Mouse (Mus musculus) heart, adult 9 months (tissue): Measurements from ENCODE around the gene Evi5l.

Experiments used
- DNase-seq, 2 experiments: peaks; one replicate each; pipeline ENCODE4 v3.0.0; 2022; ENCODE audit warnings: low spot score in 2 of 2

The Evi5l gene

DNA sequence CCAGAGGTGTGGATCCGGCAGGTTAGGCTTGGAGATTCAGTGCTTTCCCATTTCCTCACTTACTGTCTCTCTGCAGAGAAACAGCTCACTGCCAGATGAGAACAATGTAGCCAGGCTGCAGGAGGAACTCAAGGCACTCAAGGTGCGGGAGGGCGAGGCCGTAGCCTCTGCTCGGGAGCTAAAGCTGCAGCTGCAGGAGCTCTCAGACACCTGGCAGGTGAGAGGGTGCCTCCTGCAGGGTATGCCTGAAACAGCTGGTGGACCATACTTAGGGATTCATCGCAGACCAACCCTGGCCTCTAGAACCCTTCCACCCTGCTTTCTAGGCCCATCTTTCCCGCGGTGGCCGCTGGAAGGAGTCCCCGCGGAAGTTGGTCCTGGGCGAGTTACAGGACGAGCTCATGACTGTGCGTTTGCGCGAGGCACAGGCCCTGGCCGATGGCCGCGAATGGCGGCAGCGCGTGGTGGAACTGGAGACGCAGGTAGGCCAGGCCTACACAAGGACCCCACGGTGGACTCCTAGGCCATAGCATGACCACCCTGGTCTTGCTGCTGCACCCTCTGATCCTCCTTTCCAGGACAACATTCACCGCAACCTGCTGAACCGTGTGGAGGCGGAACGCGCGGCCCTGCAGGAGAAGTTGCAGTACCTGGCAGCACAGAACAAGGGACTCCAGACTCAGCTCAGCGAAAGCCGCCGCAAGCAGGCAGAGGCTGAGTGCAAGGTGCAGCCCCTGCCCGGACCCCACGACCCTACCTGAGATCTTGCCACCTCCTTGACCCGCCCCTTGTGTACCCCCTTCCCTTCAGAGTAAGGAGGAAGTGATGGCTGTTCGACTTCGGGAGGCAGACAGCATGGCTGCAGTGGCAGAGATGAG, 39.1 kb downstream of the Evi5l start:
- no peak for DNase-seq

DNA sequence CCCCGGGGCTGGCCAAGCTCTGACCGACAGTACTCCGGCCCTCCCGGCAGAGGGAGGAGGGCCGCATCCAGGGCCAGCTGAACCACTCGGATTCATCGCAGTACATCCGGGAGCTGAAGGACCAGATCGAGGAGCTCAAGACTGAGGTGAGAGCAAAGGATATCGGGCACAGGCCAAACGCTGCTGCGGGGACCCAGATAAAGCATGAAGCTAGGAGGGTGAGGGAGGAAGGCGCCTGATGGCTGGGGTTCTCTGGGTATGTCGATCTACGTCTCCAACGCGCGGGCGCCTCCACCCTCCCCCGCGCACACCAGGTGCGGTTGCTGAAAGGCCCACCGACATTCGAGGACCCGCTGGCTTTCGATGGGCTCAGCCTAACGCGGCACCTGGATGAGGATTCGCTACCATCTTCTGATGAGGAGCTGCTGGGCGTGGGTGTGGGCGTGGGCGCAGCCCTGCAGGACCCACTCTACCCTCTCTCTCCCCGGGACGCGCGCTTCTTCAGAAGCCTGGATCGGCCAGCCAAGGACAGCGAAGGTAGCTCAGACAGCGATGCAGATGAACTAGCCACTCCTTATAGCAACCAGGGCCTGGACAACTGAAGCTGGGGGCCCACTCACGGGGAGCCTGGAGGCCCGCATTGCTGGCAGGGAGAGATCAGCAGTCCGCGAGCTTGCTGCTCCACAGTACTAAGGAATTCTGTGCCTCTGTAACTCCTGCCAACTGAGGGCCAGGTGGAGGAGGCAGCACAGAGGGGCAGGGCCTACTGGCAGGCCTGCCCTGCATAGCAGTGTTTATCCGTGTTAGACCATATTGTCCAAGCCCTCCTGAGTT, 40.0 kb downstream of the Evi5l start:
- no peak for DNase-seq

GRCm38 (mm10) chr8:4207016-4207350, 40.6 kb downstream of the Evi5l start:
- DNase-seq, result no peak

- DNase-seq, result no peak
Observed at GRCm38 (mm10) chr8:4211097-4211496, 44.7 kb downstream of the Evi5l start.

DNA sequence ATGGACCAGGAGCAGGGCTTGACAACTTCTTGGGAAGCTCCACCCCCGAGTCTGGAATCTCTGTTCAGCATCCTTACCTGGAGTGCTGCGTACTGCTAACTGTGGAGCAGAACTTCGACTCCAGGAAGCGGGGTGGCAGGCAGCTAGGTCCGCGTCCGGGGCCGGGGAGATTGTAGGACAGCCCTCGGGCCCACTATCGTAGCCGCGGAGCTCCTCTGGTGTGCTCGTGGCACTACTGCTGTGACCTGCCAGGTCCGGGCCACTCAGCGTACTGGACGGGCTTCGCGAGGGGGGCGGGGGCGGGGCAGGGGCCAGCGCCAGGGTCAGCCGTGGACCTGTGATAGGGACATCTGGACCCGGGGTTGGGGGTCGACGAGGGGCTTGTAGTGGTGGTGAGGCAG, 46.4 kb downstream of the Evi5l start:
- no peak for DNase-seq

- peak; percentile 18 to 41 for DNase-seq
Observed at GRCm38 (mm10) chr8:4213210-4214005, 47.0 kb downstream of the Evi5l start.

DNA sequence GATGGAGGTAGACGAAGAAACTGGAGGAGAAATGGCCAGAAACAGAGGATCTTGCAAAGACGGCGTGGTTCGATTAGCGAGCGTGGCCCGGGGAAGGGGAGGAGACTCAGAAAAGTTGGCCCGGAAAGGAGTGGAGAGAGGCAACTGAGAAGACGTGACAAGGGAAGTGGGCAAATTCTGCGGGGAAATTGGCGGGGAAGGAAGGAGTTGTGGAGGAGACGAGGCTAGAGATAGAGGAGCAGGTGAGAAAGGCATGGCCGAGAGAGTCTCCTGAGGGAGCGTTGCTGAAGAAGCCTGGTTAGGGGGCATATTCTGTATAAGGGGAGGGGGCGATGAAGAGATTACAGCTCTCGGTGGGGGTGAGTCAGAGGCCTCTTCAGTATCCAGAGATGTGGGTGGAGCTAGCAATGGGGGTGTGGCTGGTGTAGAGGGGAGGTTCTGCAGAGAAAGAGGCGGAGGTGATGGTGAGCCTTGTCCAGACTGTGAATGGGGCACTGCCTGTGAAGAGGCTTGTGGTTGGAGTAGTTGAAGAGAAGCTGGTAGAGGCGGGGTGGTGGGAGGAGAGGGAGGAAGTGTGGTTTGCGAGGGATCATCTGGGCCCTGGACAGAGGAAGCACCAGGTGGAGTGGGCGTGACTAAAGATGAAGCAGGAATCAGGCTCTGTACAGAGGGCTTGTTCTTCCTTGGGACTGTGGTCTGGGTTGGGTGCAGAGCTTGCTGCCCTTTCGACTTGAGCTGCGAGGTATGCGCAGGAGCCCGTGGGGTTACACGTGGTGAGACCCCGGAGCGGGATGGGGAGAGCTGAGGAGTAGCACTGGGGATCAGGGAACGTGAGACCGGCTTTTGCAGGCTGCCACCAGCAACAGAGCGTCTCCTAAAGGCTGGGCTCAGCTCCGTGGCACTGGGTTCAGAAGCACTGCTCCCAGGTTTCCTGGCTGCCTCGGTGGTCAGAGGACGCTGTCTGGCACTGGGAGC, 47.9 kb downstream of the Evi5l start:
- DNase-seq, result peak; percentile 39

DNA sequence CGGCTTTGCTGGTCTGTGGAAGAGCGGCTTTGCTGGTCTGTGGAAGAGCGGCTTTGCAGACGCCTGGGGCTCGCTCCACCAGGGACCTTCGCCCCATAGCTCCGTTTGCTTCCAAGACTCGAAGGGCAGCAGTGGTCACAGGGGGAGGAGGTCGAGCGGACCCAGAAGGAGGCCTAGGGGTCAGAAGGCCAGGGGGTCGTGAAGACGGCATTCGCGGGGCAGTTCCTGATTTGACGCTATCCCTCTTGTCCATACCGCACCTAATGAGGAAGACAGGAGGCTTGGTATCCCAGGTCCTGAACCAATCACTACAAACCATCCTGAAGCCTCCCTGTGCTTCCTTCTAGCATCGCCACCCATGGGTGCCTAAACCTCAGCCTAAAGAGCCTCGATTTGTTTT, 49.9 kb downstream of the Evi5l start:
- DNase-seq, result no peak

DNA sequence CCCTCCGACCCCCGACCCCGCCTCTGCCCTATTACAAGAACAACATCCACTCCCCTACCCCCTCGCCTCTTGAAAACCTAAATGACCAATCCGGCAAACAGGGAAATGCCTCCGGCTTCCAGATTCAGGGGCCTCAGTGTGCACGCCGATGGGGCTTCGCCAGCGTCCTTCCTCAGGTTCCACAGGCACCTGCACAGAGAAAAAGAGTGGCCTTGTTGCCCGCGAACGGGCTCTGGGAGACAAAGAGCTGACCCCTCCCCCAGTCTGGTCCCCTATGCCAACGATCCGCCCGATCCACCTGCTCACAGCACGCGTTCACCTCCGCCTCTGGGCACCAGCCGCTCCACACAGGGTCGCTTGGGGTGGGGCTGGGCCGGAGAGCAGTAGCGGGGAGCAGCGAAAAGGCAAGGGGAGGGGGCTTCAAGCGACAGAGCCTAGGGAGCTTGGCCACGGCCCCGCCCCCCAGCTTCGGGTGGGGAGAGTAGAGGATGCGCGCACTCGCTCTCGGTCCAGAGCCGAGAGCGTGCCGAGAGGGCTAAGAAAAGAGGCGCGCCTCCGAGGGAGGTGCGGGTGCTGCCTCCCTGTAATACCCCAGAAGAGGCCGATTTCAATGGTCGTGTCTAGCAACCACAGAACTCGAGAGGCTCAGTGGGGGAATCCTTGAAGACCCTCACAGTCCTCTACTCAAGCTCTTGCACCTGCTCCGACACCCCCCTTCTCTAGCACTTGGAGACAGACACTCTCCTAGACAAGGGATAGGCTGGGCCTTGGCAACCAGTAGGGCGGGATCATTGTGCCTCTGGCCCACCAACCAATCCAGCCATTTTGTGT, 50.6 kb downstream of the Evi5l start, which contains the start of gene Prr36:
Prr36 (minus strand) TSS at position 669 of the 831 bp plus-strand sequence.
- no peak for DNase-seq

DNA sequence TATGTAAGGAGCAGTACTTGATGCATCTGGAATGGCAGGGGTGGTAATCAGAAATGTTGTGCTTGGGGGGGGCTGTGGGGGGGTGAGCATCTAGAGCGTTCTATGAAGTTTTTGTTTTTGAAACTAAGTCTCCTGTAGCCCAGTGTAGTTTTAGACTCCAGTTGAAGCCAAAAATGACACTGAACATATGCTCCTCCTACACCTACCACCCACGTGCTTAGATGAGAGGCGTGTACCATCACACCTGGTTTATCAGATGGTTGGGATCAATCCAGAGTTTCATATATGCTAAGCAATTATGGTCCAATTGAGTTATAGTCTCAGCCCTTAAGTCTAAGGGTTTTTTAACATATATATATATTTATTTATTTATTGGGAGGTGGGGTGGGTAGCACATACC, 53.2 kb downstream of the Evi5l start:
- no peak for DNase-seq

- DNase-seq, result no peak
Observed at GRCm38 (mm10) chr8:4222059-4222458, 55.7 kb downstream of the Evi5l start.

DNA sequence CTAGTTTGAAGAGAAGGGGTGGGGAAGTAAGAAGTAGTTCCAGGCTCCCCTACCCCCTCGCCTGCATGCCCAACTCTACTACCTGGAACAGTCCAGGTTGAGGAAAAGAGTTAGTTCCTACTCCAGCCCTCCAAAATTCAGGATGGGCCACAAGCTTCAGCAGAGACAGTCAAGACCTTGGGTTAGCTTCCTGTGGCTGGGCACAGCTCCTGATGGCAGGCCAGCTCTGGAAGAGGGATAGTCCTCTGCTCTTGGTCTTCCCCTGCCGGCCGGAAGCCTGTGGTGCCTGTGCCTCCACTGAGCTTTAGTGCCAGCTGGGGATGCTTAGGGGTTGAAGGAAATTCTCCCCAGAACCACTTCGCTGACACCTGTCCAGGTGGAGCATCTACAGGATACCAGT, 60.0 kb downstream of the Evi5l start:
- no peak for DNase-seq

GRCm38 (mm10) chr8:4226739-4227347, 60.5 kb downstream of the Evi5l start, which contains the start of gene Lrrc8e:
TSS of gene Lrrc8e (plus strand) at chr8:4226827.
- no peak for DNase-seq

DNA sequence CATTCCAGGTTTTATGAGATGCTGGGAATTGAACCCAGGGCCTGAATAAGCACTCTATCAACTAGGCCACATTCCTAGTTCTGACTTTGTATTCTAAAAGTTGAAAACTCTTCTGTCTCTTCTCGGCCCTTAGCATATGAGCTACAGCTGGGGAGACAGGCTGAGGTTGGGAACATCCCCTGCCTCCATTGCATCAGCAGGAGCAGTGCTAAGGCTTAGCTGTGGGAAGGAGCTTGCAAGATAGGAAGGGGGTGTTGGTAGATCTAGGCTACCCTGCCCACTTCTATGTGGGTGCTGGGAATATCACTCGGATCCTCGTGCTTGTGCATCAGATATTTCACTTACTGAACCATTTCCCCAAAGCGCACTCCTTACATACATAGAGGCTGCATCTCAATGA, 61.6 kb downstream of the Evi5l start:
- no peak for DNase-seq

GRCm38 (mm10) chr8:4229784-4230183, 63.4 kb downstream of the Evi5l start:
- no peak for DNase-seq

DNA sequence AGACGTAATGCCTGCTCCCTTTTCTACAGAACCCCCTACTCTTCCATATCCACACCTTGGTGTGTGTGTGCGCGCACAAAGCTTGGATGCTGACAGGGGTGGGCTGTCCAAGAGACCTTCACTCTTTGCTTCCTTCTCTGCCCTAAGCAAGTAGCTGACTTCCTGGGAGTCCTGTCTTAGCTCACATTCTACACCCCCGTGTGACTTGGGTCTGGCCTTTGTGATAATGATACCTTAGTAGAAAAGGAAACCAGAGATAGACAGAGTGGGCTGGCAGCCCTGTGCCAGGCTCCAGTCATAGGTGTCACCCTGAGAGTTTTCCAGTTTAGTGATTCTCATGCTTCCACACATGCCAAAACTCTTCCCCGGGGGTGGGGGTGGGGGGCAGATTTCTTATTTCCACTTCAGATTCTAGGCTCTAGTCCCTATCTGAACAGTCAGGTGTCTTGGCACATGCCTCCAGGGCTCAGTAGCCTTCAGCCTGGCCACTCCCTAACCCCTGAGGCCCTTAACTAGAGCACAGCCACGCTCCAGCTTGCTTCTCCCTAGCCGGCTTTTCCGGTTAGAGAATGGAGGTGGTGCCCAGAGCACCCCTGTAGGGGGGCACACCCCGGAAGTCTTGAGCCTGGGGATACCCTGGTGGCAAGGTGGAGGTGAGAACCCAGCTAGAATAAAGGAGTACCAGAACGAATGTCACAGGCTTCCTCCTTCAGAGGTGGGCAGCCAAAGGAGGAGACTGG, 64.4 kb downstream of the Evi5l start:
- no peak for DNase-seq

GRCm38 (mm10) chr8:4237814-4238433, 71.6 kb downstream of the Evi5l start:
- DNase-seq, result peak in 1 of 2 experiments; percentile 35
